Mouse (Mus musculus) testis, adult 2 months (tissue): ENCODE measurements at regions not wholly inside any gene's neighbourhood (a gene's known extent, or its start where the extent isn't known, plus 50 kb on each side); places are given as distances from the start of the nearest gene placed in this dataset.

ENCODE experiments used
- H3K27ac ChIP-seq: fragments of 200-500 bp; 2 replicates; pipeline ENCODE4 v1.5.1; 2012; ENCODE audit warnings: low read depth, low read length; ENCODE audit not compliant: control insufficient read depth, insufficient read depth
- H3K27me3 ChIP-seq: fragments of 200-500 bp; 2 replicates; pipeline ENCODE4 v1.6.1; 2012; ENCODE audit warnings: mild to moderate bottlenecking, low read length, moderate library complexity; ENCODE audit not compliant: control insufficient read depth, insufficient read depth
- H3K36me3 ChIP-seq: fragments of 200-500 bp; 2 replicates; pipeline ENCODE4 v1.6.1; 2012; ENCODE audit warnings: mild to moderate bottlenecking, low read length; ENCODE audit not compliant: control insufficient read depth, insufficient read depth
- H3K4me1 ChIP-seq: fragments of 200-500 bp; 2 replicates; pipeline ENCODE4 v1.6.1; 2012; ENCODE audit warnings: low read length; ENCODE audit not compliant: control insufficient read depth, insufficient read depth
- H3K4me3 ChIP-seq: fragments of 200-500 bp; 2 replicates; pipeline ENCODE4 v1.5.1; 2012; ENCODE audit warnings: low read depth, mild to moderate bottlenecking, low read length, moderate library complexity, mixed read lengths; ENCODE audit not compliant: control insufficient read depth
- CTCF ChIP-seq: fragments of 200-500 bp; IDR thresholded peaks from 2 replicates; pipeline ENCODE4 v1.5.1; 2012; ENCODE audit warnings: low read depth, mild to moderate bottlenecking, inconsistent platforms, low read length, moderate library complexity; ENCODE audit not compliant: control insufficient read depth, insufficient read depth, insufficient replicate concordance
- POLR2A ChIP-seq: fragments of 200-500 bp; IDR thresholded peaks from 2 replicates; pipeline ENCODE4 v1.6.1; 2012; ENCODE audit warnings: low read depth, mild to moderate bottlenecking, inconsistent platforms, low read length, moderate library complexity; ENCODE audit not compliant: control insufficient read depth

- Histone ChIP-seq H3K27me3 (no peaks in the 10 kb centered on the region), H3K27ac (no peak overlapping the region), H3K4me1 (no peaks in the 10 kb centered on the region), H3K36me3 (no peaks in the 10 kb centered on the region), H3K4me3 (no peak overlapping the region)
- no peak for TF ChIP-seq POLR2A
- no peak for TF ChIP-seq CTCF
These were observed 250.3 kb downstream of the Gm826 start for GRCm38 (mm10) chr2:160083674-160084073.

- Histone ChIP-seq H3K4me3 (no peak overlapping the region), H3K27me3 (no peaks in the 10 kb centered on the region), H3K27ac (no peak overlapping the region), H3K36me3 (no peaks in the 10 kb centered on the region), H3K4me1 (no peaks in the 10 kb centered on the region)
- TF ChIP-seq POLR2A = no peak
- TF ChIP-seq CTCF = no peak
These were observed 251.8 kb downstream of the Gm826 start for GRCm38 (mm10) chr2:160082106-160082653.

- H3K36me3 ChIP-seq = no peaks in the 10 kb centered on the region
- TF ChIP-seq CTCF = no peak
- TF ChIP-seq POLR2A = no peak
- H3K27me3 ChIP-seq = no peaks in the 10 kb centered on the region
- no peak overlapping the region for H3K27ac ChIP-seq
- H3K4me1 ChIP-seq = no peaks in the 10 kb centered on the region
- no peak overlapping the region for H3K4me3 ChIP-seq
These were observed 258.3 kb downstream of the Gm826 start for GRCm38 (mm10) chr2:160075694-160076093.

- H3K27me3 ChIP-seq = no peaks in the 10 kb centered on the region
- no peak overlapping the region for H3K4me3 ChIP-seq
- H3K4me1 ChIP-seq = no peaks in the 10 kb centered on the region
- H3K36me3 ChIP-seq = no peaks in the 10 kb centered on the region
- no peak for TF ChIP-seq CTCF
- TF ChIP-seq POLR2A = no peak
- no peak overlapping the region for H3K27ac ChIP-seq
These were observed 263.5 kb downstream of the Gm826 start for GRCm38 (mm10) chr2:160070441-160070840.

GRCm38 (mm10) chr2:160068772-160069171 is 265.2 kb downstream of the Gm826 start:
- Histone ChIP-seq H3K27me3 (no peaks in the 10 kb centered on the region), H3K4me1 (no peaks in the 10 kb centered on the region), H3K27ac (no peak overlapping the region), H3K4me3 (no peak overlapping the region), H3K36me3 (no peaks in the 10 kb centered on the region)
- TF ChIP-seq CTCF (no peak), POLR2A (no peak)

GRCm38 (mm10) chr2:160067904-160068303 is 266.1 kb downstream of the Gm826 start:
- H3K4me1 ChIP-seq = no peaks in the 10 kb centered on the region
- no peaks in the 10 kb centered on the region for H3K27me3 ChIP-seq
- TF ChIP-seq CTCF (no peak), POLR2A (no peak)
- no peaks in the 10 kb centered on the region for H3K36me3 ChIP-seq
- no peak overlapping the region for H3K4me3 ChIP-seq
- no peak overlapping the region for H3K27ac ChIP-seq

- TF ChIP-seq CTCF (no peak), POLR2A (no peak)
- Histone ChIP-seq H3K4me3 (no peak overlapping the region), H3K27me3 (no peaks in the 10 kb centered on the region), H3K27ac (no peak overlapping the region), H3K36me3 (no peaks in the 10 kb centered on the region), H3K4me1 (no peaks in the 10 kb centered on the region)
These were observed 267.3 kb downstream of the Gm826 start for GRCm38 (mm10) chr2:160066491-160067303.

GRCm38 (mm10) chr2:160062148-160062937 is 271.6 kb downstream of the Gm826 start:
- Histone ChIP-seq H3K4me1 (no peaks in the 10 kb centered on the region), H3K27me3 (no peaks in the 10 kb centered on the region), H3K4me3 (no peak overlapping the region), H3K36me3 (no peaks in the 10 kb centered on the region), H3K27ac (no peak overlapping the region)
- TF ChIP-seq CTCF (no peak), POLR2A (no peak)
